ENCODE assay signal across 8 mouse cellular contexts in genomic region chr15:82345820-82346470, GRCm38 (mm10). TPM values are rescaled to one million over a fixed set of nuclear protein-coding genes. Genes with fewer than 3 reads are reported as not detected.
DNase-seq lines count a peak whose midpoint lies in the region; ATAC-seq lines count a peak whose summit lies in the region.

No protein-coding gene starts in this region.

- H3K36me3 ChIP-seq in hindbrain, embryonic 12.5 days = peaks cover 34% of the 10 kb centered on the region

- peak overlapping the region; percentile 69 for H3K4me2 ChIP-seq in hindbrain, embryonic 12.5 days (replicated peaks)

- peak; percentile 99 for DNase-seq in NIH3T3 (ENCODE audit: low read depth)
- peak; percentile 99 for DNase-seq in cerebellum, postnatal 10 days
- DNase-seq in frontal cortex, postnatal 10 days (ENCODE audit: low spot score in 2 of 2) = peak; percentile 95 to 97
- peak; percentile 98 for DNase-seq in layer of hippocampus, postnatal 14 days (ENCODE audit: low spot score in 2 of 2)
- DNase-seq in lung, postnatal 14 days = peak; percentile 99
- peak; percentile 99 for DNase-seq in retina, adult 2 months (ENCODE audit: low read depth, low spot score)
- peak; percentile 96 to 98 for DNase-seq in thymus, postnatal 36 days

- H3K4me1 ChIP-seq in hindbrain, embryonic 12.5 days = peaks cover 18% of the 10 kb centered on the region

- peak; percentile 99 for ATAC-seq in hindbrain, embryonic 12.5 days (ENCODE audit: low FRiP score)

- WGBS in hindbrain, embryonic 12.5 days = under 1% methylated on average over 51 of the region's 51 CpGs

- peak overlapping the region; percentile 68 for H3K9ac ChIP-seq in hindbrain, embryonic 12.5 days

- H3K9me3 ChIP-seq in hindbrain, embryonic 12.5 days (replicated peaks) = no peaks in the 10 kb centered on the region

- H3K4me3 ChIP-seq in hindbrain, embryonic 12.5 days = peak overlapping the region; percentile 64

- H3K27ac ChIP-seq in hindbrain, embryonic 12.5 days = peak overlapping the region; percentile 85

- H3K27me3 ChIP-seq in hindbrain, embryonic 12.5 days = peaks cover 8% of the 10 kb centered on the region

RNA-seq across cellular contexts. Expression of gene Smdt1, which starts 7.2 kb away (rescaled TPM):
- polyA plus RNA-seq in hindbrain, embryonic 12.5 days (2016; fragmentation: Nextera tagmentation; extraction: Ambion mirVana) = 250 and 259 TPM in 2 replicates
- 100 to 1,000 TPM; 147 to 152 TPM for total RNA-seq in layer of hippocampus, postnatal 14 days (2021)

RNA-seq across cellular contexts. Expression of gene Pheta2, which starts 7.2 kb away (rescaled TPM):
- 5.3 and 6.2 TPM in 2 replicates for polyA plus RNA-seq in hindbrain, embryonic 12.5 days (2016; fragmentation: Nextera tagmentation; extraction: Ambion mirVana)
- under 1 TPM; 0.39 to 0.45 TPM for total RNA-seq in layer of hippocampus, postnatal 14 days (2021)

RNA-seq across cellular contexts. Expression of gene Naga, which starts 7.2 kb away (rescaled TPM):
- 26.7 and 29.7 TPM in 2 replicates for polyA plus RNA-seq in hindbrain, embryonic 12.5 days (2016; fragmentation: Nextera tagmentation; extraction: Ambion mirVana)
- total RNA-seq in layer of hippocampus, postnatal 14 days (2021) = 10 to 100 TPM; 38.2 to 39.3 TPM

RNA-seq across cellular contexts. Expression of gene Ndufa6, which starts 8.2 kb away (rescaled TPM):
- polyA plus RNA-seq in hindbrain, embryonic 12.5 days (2016; fragmentation: Nextera tagmentation; extraction: Ambion mirVana) = 266 and 295 TPM in 2 replicates
- total RNA-seq in layer of hippocampus, postnatal 14 days (2021) = 100 to 1,000 TPM; 203 to 221 TPM

RNA-seq across cellular contexts. Expression of gene Cyp2d22, which starts 34.1 kb away (rescaled TPM):
- 4.0 and 4.8 TPM in 2 replicates for polyA plus RNA-seq in hindbrain, embryonic 12.5 days (2016; fragmentation: Nextera tagmentation; extraction: Ambion mirVana)
- 10 to 100 TPM; 33.5 to 33.9 TPM for total RNA-seq in layer of hippocampus, postnatal 14 days (2021)

Comparison
In these comparisons a context has a peak if more than half of its experiments do, and no peak if none do; other contexts are left out.
1. Peak in every context shown above with its lines: DNase-seq, ATAC-seq, H3K4me3 ChIP-seq and H3K27ac ChIP-seq.